ENCODE assay signal across 20 mouse cellular contexts in genomic region chr1:193705205-193705604, GRCm38 (mm10).
DNase-seq lines count a peak whose midpoint lies in the region; ATAC-seq and TF ChIP-seq lines count a peak whose summit lies in the region.
"Had no signal": no experiment of that assay in that cellular context is flagged by ENCODE, and none has a peak within 500 bp of the region (broad histone marks: within the 10 kb centered on the region; RNA-seq: fewer than 3 reads in every experiment).

No protein-coding gene starts in this region.

- no peak overlapping the region for H3K9ac ChIP-seq in liver, adult 2 months (ENCODE audit: low read depth, low read length)
- H3K9ac ChIP-seq in forebrain, embryonic 12.5 days = no peak overlapping the region
- H3K9ac ChIP-seq in intestine, embryonic 15.5 days = no peak overlapping the region
- H3K9ac ChIP-seq: hindbrain, embryonic 15.5 days; liver, embryonic 13.5 days; midbrain, embryonic 12.5 days had no signal

- H3K4me2 ChIP-seq in forebrain, embryonic 12.5 days = no peak overlapping the region
- no peak overlapping the region for H3K4me2 ChIP-seq in intestine, embryonic 15.5 days (replicated peaks)
- H3K4me2 ChIP-seq: hindbrain, embryonic 15.5 days; liver, embryonic 13.5 days; midbrain, embryonic 12.5 days had no signal

- H3K79me2 ChIP-seq in liver, adult 2 months (ENCODE audit: control insufficient read depth, insufficient read depth, low read length) = no peaks in the 10 kb centered on the region

- H3K27me3 ChIP-seq in liver, adult 2 months (ENCODE audit: control insufficient read depth, insufficient read depth, low read length) = no peaks in the 10 kb centered on the region
- H3K27me3 ChIP-seq in forebrain, embryonic 12.5 days = peaks cover 19% of the 10 kb centered on the region; the same call in 1 of the 2 replicates
- no peaks in the 10 kb centered on the region for H3K27me3 ChIP-seq in intestine, embryonic 15.5 days (replicated peaks)
- H3K27me3 ChIP-seq: hindbrain, embryonic 15.5 days; liver, embryonic 13.5 days; midbrain, embryonic 12.5 days had no signal

- H3K4me1 ChIP-seq in liver, adult 2 months (ENCODE audit: control insufficient read depth, insufficient read depth, low read length) = no peaks in the 10 kb centered on the region
- H3K4me1 ChIP-seq in forebrain, embryonic 12.5 days = peaks cover 10% of the 10 kb centered on the region
- 0 out of 2 replicates have a peak, but pooled peaks cover 2% of the 10 kb centered on the region for H3K4me1 ChIP-seq in intestine, embryonic 15.5 days (replicated peaks)
- H3K4me1 ChIP-seq: liver, embryonic 13.5 days had no signal

- WGBS in liver, adult 2 months = 53% methylated on average over 2 of the region's 2 CpGs
- WGBS in forebrain, embryonic 12.5 days = 32% methylated on average over 2 of the region's 2 CpGs
- WGBS in intestine, embryonic 15.5 days = 71% methylated on average over 2 of the region's 2 CpGs

- no peak for ATAC-seq in forebrain, embryonic 12.5 days (ENCODE audit: low FRiP score)
- ATAC-seq in intestine, embryonic 15.5 days = no peak

- peak; percentile 14 for DNase-seq in cerebellum, adult 11-12 months
- DNase-seq in cerebellum, adult 11 months = no peak
- DNase-seq in liver, adult 2 months (ENCODE audit: extremely low read depth, low read depth, low spot score) = peak; percentile 66
- DNase-seq in liver = no peak
- peak; percentile 79 for DNase-seq in adrenal gland, adult 2 months
- peak; percentile 51 to 72 for DNase-seq in cerebellum, postnatal 14 days
- DNase-seq: gastrocnemius, postnatal 25 days; heart, postnatal 14 days; kidney, adult 18-20 months; layer of hippocampus, adult 9-11 months; liver, embryonic 13.5 days; lung, postnatal 4 days; thymus, postnatal 25 days had no signal

- no peak for TF ChIP-seq CTCF in liver, adult 2 months (IDR thresholded peaks at IDR 0.05; ENCODE audit: low read depth, low read length)

- no peaks in the 10 kb centered on the region for H3K9me3 ChIP-seq in forebrain, embryonic 12.5 days
- H3K9me3 ChIP-seq in intestine, embryonic 15.5 days = no peaks in the 10 kb centered on the region
- H3K9me3 ChIP-seq: forebrain, embryonic 10.5 days; heart, embryonic 10.5 days; hindbrain, embryonic 15.5 days; liver, embryonic 13.5 days; midbrain, embryonic 12.5 days had no signal

- H3K36me3 ChIP-seq in liver, adult 2 months (ENCODE audit: control insufficient read depth, insufficient read depth, low read length) = no peaks in the 10 kb centered on the region
- no peaks in the 10 kb centered on the region for H3K36me3 ChIP-seq in forebrain, embryonic 12.5 days (replicated peaks)
- H3K36me3 ChIP-seq in intestine, embryonic 15.5 days = no peaks in the 10 kb centered on the region
- H3K36me3 ChIP-seq: forebrain, embryonic 10.5 days; heart, embryonic 10.5 days; hindbrain, embryonic 15.5 days; liver, embryonic 13.5 days; midbrain, embryonic 12.5 days had no signal

- no peak overlapping the region for H3K27ac ChIP-seq in liver, adult 2 months (replicated peaks; ENCODE audit: insufficient read depth, low read depth, low read length)
- no peak overlapping the region for H3K27ac ChIP-seq in forebrain, embryonic 12.5 days
- no peak overlapping the region for H3K27ac ChIP-seq in intestine, embryonic 15.5 days
- H3K27ac ChIP-seq: forebrain, embryonic 10.5 days; heart, embryonic 10.5 days; hindbrain, embryonic 15.5 days; liver, embryonic 13.5 days; midbrain, embryonic 12.5 days had no signal

- H3K4me3 ChIP-seq in liver, adult 2 months (ENCODE audit: insufficient read depth, low read depth, low read length) = no peak overlapping the region
- no peak overlapping the region for H3K4me3 ChIP-seq in forebrain, embryonic 12.5 days (replicated peaks)
- no peak overlapping the region for H3K4me3 ChIP-seq in intestine, embryonic 15.5 days (replicated peaks)
- H3K4me3 ChIP-seq: forebrain, embryonic 10.5 days; heart, embryonic 10.5 days; hindbrain, embryonic 15.5 days; liver, embryonic 13.5 days; midbrain, embryonic 12.5 days; myocyte had no signal

- no peak for TF ChIP-seq POLR2A in liver, adult 2 months (IDR thresholded peaks at IDR 0.05; ENCODE audit: extremely low read depth, insufficient read depth, low read length)

Comparison
In these comparisons a context has a peak if more than half of its experiments do, and no peak if none do; other contexts are left out.
1. DNase-seq: peak in cerebellum, adult 11-12 months (single experiment), liver, adult 2 months (single experiment), adrenal gland, adult 2 months (single experiment) and cerebellum, postnatal 14 days (2 of 2); none in cerebellum, adult 11 months (single experiment) and liver (single experiment).